Mouse (Mus musculus) G1E-ER4 (cell line): ENCODE results near the gene Clec11a. TPM values are rescaled to one million over a fixed set of nuclear protein-coding genes. Genes with fewer than 3 reads are reported as not detected.

Experiments used
- GATA1 ChIP-seq: IDR thresholded peaks from one replicate; pipeline ENCODE4 v1.8.0; 2012; ENCODE audit warnings: low read length, inconsistent platforms
- polyA plus RNA-seq: library from polyadenylated mRNA; stranded (reverse); fragments of >175 nt; gene quantifications from 2 replicates; pipeline ENCODE4 v1.2.3, GENCODE M21; 2012

The Clec11a gene
- polyA plus RNA-seq, 1 experiment, result 3.2 TPM

DNA sequence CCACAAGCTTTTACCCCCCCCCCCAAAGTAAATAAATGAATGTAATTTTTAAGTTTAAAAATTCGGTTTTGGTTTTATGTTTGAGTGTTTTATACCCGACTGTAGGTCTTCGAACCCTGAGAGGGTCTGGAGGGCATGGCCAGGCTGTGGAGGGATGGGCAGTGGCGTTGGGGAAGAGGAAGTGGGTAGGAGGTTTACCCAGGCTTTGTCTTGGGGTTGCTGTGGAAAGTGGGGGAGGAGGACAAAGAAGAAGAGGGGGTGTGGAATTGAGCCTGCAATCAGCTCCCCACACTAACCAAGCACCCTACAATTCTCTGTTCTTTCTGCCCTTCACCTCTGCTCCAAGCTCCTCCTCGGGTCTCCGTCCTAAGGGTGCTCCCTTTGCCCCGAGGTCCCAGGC, 34.2 kb downstream of the Clec11a start:
- no peak for TF ChIP-seq GATA1

DNA sequence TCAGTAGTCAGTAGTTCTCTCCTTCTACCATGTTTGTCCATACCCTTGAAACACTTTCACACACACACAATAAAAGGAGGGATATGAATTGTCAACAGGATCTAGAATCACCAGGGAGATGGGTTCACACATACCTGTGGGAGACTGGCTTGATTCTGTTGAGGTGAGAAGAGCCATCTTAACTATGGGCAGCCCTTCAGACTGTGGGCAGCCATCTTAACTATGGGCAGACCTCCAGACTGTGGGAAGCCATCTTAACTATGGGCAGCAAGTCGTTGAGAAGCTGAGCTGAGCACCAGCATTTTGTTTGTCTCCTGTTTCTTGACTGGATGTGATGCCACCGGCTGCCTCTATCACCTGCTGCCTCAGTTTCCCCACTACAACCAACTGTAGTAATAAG, 35.4 kb downstream of the Clec11a start:
- no peak for TF ChIP-seq GATA1

DNA sequence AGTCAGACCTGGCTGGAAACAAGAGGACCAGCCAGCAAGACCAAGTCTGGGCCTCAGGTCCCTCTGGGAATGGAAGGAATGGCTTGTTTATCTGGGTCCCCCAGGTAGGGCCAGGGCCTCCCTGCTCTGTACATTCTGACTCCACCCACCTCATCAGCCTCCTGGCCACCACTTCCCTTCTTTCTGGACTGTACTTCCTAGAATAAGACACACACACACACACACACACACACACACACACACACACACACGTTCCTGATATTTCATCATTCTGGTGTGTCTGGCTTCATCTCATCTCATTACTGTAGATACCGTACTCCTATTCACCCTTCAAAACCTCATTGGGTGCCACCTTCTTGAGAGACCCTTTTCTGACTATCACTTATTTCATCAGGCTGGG, 37.3 kb downstream of the Clec11a start:
- TF ChIP-seq GATA1, result no peak

DNA sequence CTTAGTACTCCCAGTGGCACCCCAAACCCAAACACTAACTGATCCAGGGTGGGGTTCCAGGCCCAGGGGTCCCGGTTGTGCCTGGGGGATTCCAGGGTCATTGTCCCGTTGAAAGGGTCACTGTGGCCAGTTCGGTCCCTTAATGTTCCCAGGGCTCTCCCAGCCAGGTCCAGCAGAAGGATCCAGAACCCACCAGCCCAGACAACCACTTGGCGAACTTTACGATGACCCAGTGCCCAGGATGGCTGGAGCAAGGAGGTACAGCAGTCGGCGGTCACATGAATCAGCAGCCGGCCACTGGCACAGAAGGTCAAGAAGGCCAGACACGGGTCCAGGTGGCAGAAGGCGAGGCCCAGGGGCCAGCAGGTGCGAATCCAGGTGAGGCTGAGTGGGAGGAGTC, 38.6 kb downstream of the Clec11a start:
- no peak for TF ChIP-seq GATA1

DNA sequence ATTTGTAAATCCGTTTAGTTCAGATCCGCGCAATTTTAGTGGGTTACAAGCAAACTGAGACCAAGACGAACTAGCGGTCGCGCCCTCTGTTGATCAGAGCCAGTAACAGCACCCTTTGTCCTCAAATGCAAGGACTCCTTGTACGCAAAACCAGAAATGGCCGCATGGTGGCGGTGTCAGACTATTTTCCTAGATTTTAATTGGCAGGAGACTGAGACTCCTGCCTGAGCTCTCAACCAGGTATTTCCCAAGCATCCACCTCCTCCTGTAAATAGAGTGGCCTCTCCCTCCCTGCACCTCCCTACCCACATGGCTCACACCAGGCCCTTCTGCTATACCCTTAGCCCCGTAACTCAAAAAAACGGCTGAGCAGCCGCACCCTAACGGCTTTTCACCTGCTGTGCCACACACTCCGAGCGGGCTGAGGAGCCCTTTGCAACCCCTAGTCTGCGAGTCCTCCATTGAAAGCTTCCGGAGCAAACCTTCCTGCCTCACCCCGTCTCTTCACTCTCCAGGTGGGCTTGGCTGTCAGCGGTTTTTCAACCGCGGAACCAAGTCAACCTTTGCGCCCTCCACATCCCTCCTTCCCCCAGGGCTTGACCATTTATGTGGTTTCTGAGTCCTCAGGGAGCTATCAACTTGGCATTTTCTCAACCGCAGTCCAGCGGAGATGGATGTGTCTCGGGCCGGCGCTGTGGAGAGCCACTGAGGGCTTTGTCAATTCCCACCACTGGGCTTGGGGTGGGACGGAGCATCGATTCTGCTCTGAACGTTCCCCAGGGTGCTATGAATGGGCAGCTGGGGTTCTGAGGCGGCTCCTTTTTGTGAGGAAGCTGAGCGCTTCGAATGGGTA, 43.7 kb downstream of the Clec11a start:
- no peak for TF ChIP-seq GATA1

DNA sequence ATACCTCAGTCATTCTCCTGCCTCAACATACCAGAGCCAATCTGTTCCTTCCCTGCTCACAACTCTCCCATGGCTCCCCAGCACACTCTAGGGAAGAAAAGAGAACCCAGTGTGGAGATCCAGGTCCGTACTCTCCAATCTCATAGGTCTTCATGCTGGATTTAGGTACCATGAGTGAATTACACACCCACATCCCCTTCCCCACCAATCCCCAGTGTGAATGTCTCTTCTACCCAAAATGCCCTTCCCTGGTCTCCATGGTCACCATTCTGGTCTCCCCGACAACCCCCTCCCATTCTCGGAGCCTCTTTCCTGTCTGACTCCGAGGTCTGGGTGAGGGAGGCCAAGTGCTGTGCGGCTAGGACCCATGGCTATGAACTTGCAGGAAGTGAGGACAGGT, 45.6 kb downstream of the Clec11a start, which contains the start of gene Gm15517:
Gene Gm15517, plus strand, starts transcription at position 301 of the 400 bp plus-strand sequence.
- TF ChIP-seq GATA1, result no peak

DNA sequence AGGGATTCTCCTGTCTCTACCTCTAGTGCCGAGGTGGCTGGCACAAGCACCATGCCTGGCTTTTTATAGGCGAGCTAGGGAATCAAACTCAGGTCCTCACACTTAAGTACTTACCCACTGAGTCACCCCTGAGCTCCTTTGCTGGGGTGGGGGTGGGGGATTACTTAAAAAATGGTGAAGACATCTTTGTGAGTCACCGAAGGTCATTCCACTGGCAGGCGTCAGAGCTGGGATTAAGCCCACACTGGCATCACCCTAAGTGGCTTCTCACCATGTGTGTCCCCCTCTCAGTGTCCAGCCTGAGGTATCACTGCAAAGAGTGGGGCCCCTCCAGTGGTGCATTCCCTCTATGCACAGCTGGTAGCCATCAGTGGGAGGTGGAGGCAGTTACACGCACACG, 46.3 kb downstream of the Clec11a start:
- TF ChIP-seq GATA1, result no peak

DNA sequence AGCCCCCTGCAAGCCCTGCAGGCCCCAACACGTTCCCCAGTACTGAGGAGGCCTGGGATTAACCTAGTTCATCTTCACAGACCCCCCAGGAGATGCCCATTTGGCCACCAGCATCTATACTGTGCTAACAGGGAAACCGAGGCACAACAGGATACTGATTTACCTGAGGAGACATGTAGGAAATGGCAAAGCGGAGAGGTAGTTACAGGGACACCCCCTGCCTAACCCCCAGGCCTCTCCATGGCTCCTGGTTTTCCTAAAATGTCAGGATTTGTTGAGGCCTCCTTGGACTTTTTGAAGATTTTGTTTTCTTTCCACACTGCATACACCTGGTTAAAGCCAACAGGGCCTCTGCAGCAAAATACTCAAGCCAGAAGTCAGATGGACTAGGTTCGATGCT, 49.4 kb downstream of the Clec11a start, which contains the start of gene Acp4:
Gene Acp4, minus strand, starts transcription at position 101 of the 400 bp plus-strand sequence.
- no peak for TF ChIP-seq GATA1

DNA sequence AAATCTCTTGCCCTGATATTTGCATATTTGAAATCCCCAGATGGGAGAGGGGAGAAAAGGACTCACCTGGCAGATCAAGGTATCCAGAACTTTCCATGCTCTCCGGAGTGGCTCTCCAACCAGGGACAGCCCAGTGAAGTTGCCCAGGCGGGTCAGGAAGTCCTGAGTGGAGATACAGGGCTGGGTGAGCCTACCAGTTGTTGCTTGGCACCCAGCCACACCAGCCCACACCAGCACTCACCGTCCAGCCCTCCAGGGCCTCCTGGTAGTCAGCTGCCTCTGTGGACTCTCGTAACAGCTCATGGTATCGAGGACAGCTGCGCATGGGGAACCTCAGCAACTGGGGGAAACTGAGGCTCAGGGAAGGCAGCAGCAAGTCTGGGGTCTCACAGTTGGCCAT, 51.8 kb downstream of the Clec11a start:
- TF ChIP-seq GATA1, result no peak

DNA sequence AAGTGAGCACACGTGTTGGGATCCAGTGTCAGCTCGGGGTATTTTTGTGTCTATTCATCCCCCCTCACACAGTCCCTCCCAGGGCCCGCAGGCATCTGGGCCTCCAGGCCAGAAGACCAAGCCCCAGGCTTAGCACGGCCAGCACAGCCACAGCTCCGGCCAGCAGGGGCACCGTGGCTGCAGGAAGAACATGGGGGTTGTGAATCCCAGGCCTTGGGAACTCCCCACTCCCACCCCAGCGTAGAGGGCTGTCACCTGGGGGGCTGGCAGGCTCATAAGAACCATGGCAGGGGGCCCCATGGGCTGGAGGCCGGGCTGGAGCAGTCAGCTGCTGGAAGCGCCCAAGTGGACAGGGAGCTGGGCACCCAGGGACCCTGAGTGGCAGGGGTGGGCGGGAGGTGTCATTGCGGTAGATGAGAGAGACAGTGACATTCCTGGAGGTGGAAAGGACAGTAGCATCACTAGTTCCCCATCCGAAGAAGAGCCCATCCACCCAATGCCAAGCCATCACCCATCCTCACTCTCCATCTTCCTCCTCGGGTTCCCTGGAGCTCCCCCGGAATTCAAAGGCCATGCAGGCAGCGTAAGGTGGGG, 53.6 kb downstream of the Clec11a start:
- no peak for TF ChIP-seq GATA1

Other genes with a start within 250 kb of the Clec11a start
- not detected in 2 replicates for gene Klk1b21, start 204.6 kb downstream of the Clec11a start, polyA plus RNA-seq
- not detected in 2 replicates for gene Klk1b22, start 194.2 kb downstream of the Clec11a start, polyA plus RNA-seq
- not detected in 2 replicates for gene Klk1b16, start 170.1 kb downstream of the Clec11a start, polyA plus RNA-seq
- gene Klk1b24, start 118.7 kb downstream of the Clec11a start, polyA plus RNA-seq, result not detected in 2 replicates
- not detected in 2 replicates for gene Klk1b3, start 108.7 kb downstream of the Clec11a start, polyA plus RNA-seq
- not detected in 2 replicates for gene Klk1b4, start 99.5 kb downstream of the Clec11a start, polyA plus RNA-seq
- gene Klk1b5, start 91.0 kb downstream of the Clec11a start, polyA plus RNA-seq, result not detected in 2 replicates
- gene Klk1, start 81.5 kb downstream of the Clec11a start, polyA plus RNA-seq, result not detected in 2 replicates
- not detected in 2 replicates for gene Gm36864, start 70.7 kb downstream of the Clec11a start, polyA plus RNA-seq
- gene 1700028J19Rik, start 60.2 kb downstream of the Clec11a start, polyA plus RNA-seq, result 0.13 and 0.17 TPM in 2 replicates
- 379 and 401 TPM in 2 replicates for gene 2410002F23Rik, start 60.2 kb downstream of the Clec11a start, polyA plus RNA-seq
- gene Acp4, start 49.5 kb downstream of the Clec11a start, polyA plus RNA-seq, result not detected in 2 replicates
- gene Gm15517, start 45.5 kb downstream of the Clec11a start, polyA plus RNA-seq, result not detected in 2 replicates
- 1.6 and 1.8 TPM in 2 replicates for gene Shank1, start 3.4 kb upstream of the Clec11a start, polyA plus RNA-seq
- gene Syt3, start 77.2 kb upstream of the Clec11a start, polyA plus RNA-seq, result not detected in 2 replicates
- 0.64 and 0.79 TPM in 2 replicates for gene 1700008O03Rik, start 78.9 kb upstream of the Clec11a start, polyA plus RNA-seq
- gene Lrrc4b, start 122.1 kb upstream of the Clec11a start, polyA plus RNA-seq, result not detected in 2 replicates
- gene Aspdh, start 158.5 kb upstream of the Clec11a start, polyA plus RNA-seq, result not detected in 2 replicates
- gene Josd2, start 161.1 kb upstream of the Clec11a start, polyA plus RNA-seq, result 125 and 164 TPM in 2 replicates
- gene Emc10, start 189.6 kb upstream of the Clec11a start, polyA plus RNA-seq, result 345 and 359 TPM in 2 replicates
- gene Fam71e1, start 189.7 kb upstream of the Clec11a start, polyA plus RNA-seq, result 10.9 and 18.1 TPM in 2 replicates
- not detected in 2 replicates for gene Mybpc2, start 217.8 kb upstream of the Clec11a start, polyA plus RNA-seq
- gene Spib, start 225.2 kb upstream of the Clec11a start, polyA plus RNA-seq, result 0.32 and 0.33 TPM in 2 replicates
- 344 and 399 TPM in 2 replicates for gene Pold1, start 241.9 kb upstream of the Clec11a start, polyA plus RNA-seq
- 298 and 371 TPM in 2 replicates for gene Nr1h2, start 247.0 kb upstream of the Clec11a start, polyA plus RNA-seq